Mouse (Mus musculus) limb, embryonic 14.5 days (tissue): ENCODE measurements at regions not wholly inside any gene's neighbourhood (a gene's known extent, or its start where the extent isn't known, plus 50 kb on each side); places are given as distances from the start of the nearest gene placed in this dataset.

Source experiments
- ATAC-seq: fragments of 200-750 bp; cut with Nextera tagmentation; 2 replicates; pipeline ENCODE4 v1.8.0; 2017; ENCODE audit warnings: low read depth, moderate number of reproducible peaks, moderate TSS enrichment; ENCODE audit not compliant: low FRiP score
- DNase-seq: peaks from one replicate; pipeline ENCODE4 v3.0.0-alpha.2; 2015; ENCODE audit warnings: low spot score
- H3K27ac ChIP-seq: fragments of 300-500 bp; sonication (generic); replicated peaks from 2 replicates; pipeline ENCODE4 v1.5.1; 2014; ENCODE audit warnings: low read depth, mild to moderate bottlenecking, low read length, moderate library complexity, mixed read lengths
- H3K27me3 ChIP-seq: fragments of 300-500 bp; sonication (generic); 2 replicates; pipeline ENCODE4 v1.6.1; 2014; ENCODE audit warnings: low read length, mixed read lengths; ENCODE audit not compliant: control insufficient read depth, insufficient read depth
- H3K36me3 ChIP-seq: fragments of 300-500 bp; sonication (generic); 2 replicates; pipeline ENCODE4 v1.6.1; 2014; ENCODE audit warnings: mild to moderate bottlenecking, low read length, moderate library complexity, mixed read lengths; ENCODE audit not compliant: control insufficient read depth, insufficient read depth
- H3K4me1 ChIP-seq: fragments of 300-500 bp; sonication (generic); 2 replicates; pipeline ENCODE4 v1.6.1; 2014; ENCODE audit warnings: antibody characterized with exemption, low read length, mixed read lengths; ENCODE audit not compliant: control insufficient read depth, insufficient read depth
- H3K4me2 ChIP-seq: fragments of 300-500 bp; sonication (generic); replicated peaks from 2 replicates; pipeline ENCODE4 v1.6.1; 2014; ENCODE audit warnings: low read depth, mild to moderate bottlenecking, low read length, moderate library complexity; ENCODE audit not compliant: severe bottlenecking
- H3K4me3 ChIP-seq: fragments of 300-500 bp; sonication (generic); replicated peaks from 2 replicates; pipeline ENCODE4 v1.5.1; 2014; ENCODE audit warnings: low read length
- H3K9ac ChIP-seq: fragments of 300-500 bp; sonication (generic); 2 replicates; pipeline ENCODE4 v1.6.1; 2014; ENCODE audit warnings: mild to moderate bottlenecking, low read depth, low read length, moderate library complexity; ENCODE audit not compliant: severe bottlenecking
- H3K9me3 ChIP-seq: fragments of 300-500 bp; sonication (generic); 2 replicates; pipeline ENCODE4 v1.6.1; 2016; ENCODE audit warnings: low read length; ENCODE audit not compliant: control insufficient read depth
- POLR2A ChIP-seq: fragments of 200-500 bp; IDR thresholded peaks from 2 replicates; pipeline ENCODE4 v1.8.0; 2012; ENCODE audit warnings: inconsistent platforms, mild to moderate bottlenecking, moderate library complexity, borderline replicate concordance; ENCODE audit not compliant: insufficient read depth, insufficient read length; ENCODE audit errors: extremely low read depth
- WGBS: fragments of 180-500 bp; shearing (Covaris S2); extraction: QIAGEN DNeasy Blood & Tissue Kit; methylation state at CpG from one replicate; pipeline ENCODE4 v1.1.7; 2014; 5-methylcytosine and 5-hydroxymethylcytosine counted together

- TF ChIP-seq POLR2A = no peak
Measured at GRCm38 (mm10) chr5:91456924-91457323, 54.1 kb upstream of the Btc start.

DNA sequence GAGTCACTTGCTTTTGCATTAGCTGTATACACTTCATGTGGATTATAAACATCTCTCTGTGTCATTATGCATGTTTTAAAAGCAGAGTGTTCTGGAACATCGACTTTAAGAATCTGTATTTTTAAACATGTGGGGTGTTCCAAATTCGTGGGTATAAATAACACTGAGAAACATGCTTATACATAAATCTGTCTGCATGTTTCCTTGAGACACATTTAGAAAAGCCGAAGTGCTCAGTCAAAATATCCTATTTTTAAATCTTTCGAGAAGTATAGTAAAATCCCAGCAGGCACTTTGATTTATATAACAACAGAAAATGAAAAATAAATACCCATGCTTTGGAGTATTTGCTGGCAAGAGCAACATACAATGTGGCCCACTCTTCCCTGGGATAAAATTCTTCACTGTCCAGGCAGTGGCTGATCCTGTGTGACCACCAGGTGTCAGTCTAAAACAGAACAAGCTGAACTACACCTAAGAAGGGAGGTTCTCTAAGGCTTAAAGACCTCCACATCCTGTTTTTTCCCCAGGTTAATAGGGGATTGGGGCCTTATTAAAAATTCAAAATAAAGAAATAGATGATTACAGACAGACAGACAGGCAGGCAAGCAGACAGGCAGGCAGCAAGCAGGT lies 52.4 kb upstream of the Parm1 start:
- H3K9ac ChIP-seq = no peak overlapping the region
- H3K9me3 ChIP-seq = no peaks in the 10 kb centered on the region
- H3K36me3 ChIP-seq = no peaks in the 10 kb centered on the region
- DNase-seq (peak; percentile 71), ATAC-seq (peak; percentile 63; the same call in 1 of the 2 replicates)
- H3K4me3 ChIP-seq = no peak overlapping the region
- H3K4me2 ChIP-seq = no peak overlapping the region
- no peak for TF ChIP-seq POLR2A
- H3K27ac ChIP-seq = no peak overlapping the region
- H3K27me3 ChIP-seq = no peaks in the 10 kb centered on the region
- WGBS = 36% methylated on average over 4 of the region's 4 CpGs
- no peaks in the 10 kb centered on the region for H3K4me1 ChIP-seq

More at GRCm38 (mm10) chr5:91456924-91457323, 54.1 kb upstream of the Btc start:
- ATAC-seq = peak; percentile 70
- H3K9ac ChIP-seq = no peak overlapping the region
- no peaks in the 10 kb centered on the region for H3K4me1 ChIP-seq
- 30% methylated on average over 3 of the region's 3 CpGs for WGBS
- peak; percentile 68 for DNase-seq
- H3K36me3 ChIP-seq = no peaks in the 10 kb centered on the region
- H3K9me3 ChIP-seq = no peaks in the 10 kb centered on the region
- H3K4me2 ChIP-seq = no peak overlapping the region
- H3K4me3 ChIP-seq = no peak overlapping the region
- H3K27me3 ChIP-seq = no peaks in the 10 kb centered on the region
- H3K27ac ChIP-seq = no peak overlapping the region
